Mouse (Mus musculus): ENCODE data around the gene Acot13.

DNA sequence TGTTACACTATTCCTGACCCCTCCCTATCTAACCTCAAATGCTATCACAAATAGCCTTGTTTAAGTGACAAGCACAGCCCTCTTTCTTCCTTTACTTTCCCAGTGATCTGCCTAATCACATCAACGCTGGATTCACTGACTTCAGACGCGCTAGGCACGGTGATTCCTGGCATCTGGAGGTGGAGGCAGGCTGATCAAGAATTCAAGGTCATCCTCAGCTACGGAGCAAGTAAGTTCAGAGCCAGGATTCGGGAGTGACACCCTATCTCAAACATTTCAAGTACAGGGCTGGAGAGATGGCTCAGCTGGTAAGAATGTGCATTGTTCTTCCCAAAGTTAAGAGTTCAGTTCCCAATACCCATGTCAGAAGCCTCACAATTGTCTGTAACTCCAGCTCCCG is 5.2 kb downstream of the Acot13 start:
- TF ChIP-seq CTCF (IDR thresholded peaks at IDR 0.05; ENCODE audit: low read depth) (no peak), EP300 (IDR thresholded peaks at IDR 0.05; ENCODE audit: low read depth) (no peak)

Measured in liver, embryonic 14.5 days (tissue).